Mouse (Mus musculus): Measurements from ENCODE around the gene Gm5129.

DNA sequence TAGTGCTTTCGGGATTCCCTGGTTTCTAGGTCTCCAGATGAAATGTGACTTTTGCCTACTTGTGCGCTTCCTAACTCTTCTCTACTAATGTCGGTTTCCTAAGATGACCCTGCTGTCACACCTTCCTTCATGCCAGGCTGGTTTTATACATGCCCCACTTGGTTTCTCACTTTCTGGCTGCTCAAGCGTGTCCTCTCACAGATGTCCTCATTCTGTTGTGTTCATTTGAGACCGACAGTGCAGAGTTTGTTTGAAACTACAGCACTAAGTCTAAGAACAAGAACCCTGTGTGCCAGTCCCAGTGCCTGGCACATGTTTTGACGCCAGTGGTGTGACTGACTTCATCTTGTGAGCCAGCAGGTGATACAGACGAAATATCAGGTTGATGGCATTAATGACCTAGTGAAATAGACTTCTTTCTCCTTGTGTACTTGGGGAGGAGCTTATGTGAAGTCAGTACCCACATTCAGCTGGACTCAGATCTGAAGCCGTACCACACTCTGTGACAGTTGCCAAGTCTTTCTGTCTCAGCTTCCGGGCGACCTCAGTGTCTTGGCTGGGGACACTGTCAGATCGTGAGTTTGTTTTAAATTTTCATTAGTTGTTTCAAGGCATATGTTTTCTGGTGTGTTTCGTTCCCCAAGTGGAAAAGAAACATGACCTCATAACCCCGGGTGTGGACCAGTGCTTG is 37.9 kb upstream of the Gm5129 start:
- TF ChIP-seq HCFC1 (IDR thresholded peaks at IDR 0.05; ENCODE audit: borderline replicate concordance, insufficient read depth, low read length): no peak
- no peak for TF ChIP-seq CHD2 (IDR thresholded peaks at IDR 0.05; ENCODE audit: low read depth, low read length)
- no peak for TF ChIP-seq ZC3H11A (IDR thresholded peaks at IDR 0.05; ENCODE audit: borderline replicate concordance, low read depth, low read length)
- no peak for TF ChIP-seq ZNF384 (IDR thresholded peaks at IDR 0.05; ENCODE audit: low read depth, low read length)

All from ES-E14 (cell line).